Mouse (Mus musculus) liver (tissue): ENCODE measurements around the gene Tmigd3.
"Not testable (repeated sequence)": the region's sequence is repeated elsewhere in the genome, so short reads cannot be mapped to it uniquely, and the experiment has no call there.

ENCODE experiments used
- DNase-seq: peaks from one replicate; pipeline ENCODE4 v3.0.0-alpha.2; 2020; ENCODE audit warnings: mixed read lengths

Gene Tmigd3

DNA sequence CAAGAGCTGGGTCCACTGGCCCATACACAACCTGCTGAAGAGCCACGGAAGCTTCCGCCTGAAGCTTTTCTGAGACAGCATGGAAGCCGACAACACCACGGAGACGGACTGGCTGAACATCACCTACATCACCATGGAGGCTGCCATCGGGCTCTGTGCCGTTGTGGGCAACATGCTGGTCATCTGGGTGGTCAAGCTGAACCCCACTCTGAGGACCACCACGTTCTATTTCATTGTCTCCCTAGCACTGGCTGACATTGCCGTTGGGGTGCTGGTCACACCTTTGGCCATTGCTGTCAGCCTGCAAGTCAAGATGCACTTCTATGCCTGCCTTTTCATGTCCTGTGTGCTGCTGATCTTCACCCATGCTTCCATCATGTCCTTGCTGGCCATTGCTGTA is 34.0 kb downstream of the Tmigd3 start:
- no peak for DNase-seq

DNA sequence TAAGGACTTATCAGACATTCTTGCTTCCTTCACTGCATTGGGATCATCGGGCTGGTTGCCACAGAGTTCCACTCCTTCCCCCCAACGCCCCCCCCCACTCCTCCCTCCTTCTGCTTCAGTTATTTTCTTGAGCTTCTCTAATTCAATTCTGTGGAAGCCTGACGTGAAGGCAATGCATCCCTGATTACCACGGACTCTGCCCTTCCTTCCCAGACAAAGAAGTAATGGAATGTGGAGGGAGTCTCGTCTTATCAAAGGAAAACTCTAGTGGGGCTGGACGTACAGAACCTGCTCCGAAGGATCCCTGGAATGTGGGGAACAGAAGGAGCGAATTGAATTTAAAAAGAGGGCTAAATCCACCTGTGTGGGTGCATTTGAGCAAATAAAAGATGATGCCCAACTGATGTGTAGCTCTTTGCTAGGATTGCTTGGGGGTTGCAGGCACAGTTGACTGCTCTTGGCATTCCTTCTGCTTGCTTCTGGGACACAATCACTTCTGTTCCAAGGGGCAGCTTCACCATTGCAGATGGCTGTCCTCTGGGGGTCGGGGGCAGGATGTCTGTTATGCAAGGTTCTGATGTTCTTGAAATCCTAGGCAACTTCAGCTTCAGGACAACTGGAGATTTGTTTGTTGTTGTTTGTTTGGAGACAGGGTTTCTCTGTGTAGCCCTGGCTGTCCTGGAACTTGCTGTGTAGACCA is 37.4 kb downstream of the Tmigd3 start:
- DNase-seq = no peak

DNA sequence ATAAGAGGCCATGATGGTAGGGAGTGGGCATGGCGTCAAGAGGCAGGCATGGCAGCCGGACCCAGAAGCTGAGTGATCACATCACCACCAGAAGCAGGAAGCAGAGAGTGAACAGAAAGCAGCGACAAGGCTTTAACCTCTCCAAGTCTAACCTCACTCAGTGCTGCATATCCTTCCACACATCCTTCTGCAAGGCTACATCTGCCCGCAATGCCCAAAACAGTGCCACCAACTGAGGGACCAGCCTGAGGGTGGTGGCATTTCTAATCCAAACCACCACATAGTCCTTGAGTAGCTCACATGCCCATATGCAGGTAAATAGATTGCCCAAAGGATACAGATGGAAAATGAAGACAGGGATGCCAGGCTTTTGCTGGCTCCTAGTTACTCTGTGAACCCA is 38.3 kb downstream of the Tmigd3 start:
- no peak for DNase-seq

DNA sequence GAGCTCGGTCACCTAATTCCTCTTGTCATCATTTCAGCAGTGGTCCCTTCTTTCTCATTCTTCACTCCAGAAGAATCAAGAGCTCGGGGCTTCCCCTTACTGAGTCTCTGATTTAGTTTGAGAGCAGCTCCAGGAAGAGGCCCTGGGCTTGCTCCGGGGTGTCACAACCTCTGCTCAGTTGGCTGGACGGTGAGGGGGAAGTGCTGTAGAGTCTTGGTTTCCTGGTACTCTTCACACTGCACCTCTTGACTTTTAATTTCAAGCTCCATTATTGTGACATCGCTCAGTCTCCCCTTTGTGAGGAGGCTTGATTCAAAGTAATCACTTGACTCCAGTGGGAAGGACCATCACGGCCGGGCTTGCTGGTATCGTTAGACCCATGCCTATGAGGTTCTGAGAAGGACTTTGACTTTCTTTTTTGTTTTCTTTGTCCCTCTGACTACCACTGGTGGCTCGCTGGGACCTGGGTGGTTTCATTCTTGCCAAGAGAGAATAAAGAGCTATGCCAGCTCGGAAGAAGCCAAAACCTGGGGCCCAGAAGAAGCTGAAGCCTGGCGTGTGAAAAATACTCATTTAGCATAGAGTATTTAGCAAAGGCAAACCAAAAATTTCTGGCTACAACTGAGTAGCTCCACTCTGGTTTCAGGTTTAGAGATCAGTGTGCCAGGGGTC is 40.0 kb downstream of the Tmigd3 start:
- DNase-seq = no peak

DNA sequence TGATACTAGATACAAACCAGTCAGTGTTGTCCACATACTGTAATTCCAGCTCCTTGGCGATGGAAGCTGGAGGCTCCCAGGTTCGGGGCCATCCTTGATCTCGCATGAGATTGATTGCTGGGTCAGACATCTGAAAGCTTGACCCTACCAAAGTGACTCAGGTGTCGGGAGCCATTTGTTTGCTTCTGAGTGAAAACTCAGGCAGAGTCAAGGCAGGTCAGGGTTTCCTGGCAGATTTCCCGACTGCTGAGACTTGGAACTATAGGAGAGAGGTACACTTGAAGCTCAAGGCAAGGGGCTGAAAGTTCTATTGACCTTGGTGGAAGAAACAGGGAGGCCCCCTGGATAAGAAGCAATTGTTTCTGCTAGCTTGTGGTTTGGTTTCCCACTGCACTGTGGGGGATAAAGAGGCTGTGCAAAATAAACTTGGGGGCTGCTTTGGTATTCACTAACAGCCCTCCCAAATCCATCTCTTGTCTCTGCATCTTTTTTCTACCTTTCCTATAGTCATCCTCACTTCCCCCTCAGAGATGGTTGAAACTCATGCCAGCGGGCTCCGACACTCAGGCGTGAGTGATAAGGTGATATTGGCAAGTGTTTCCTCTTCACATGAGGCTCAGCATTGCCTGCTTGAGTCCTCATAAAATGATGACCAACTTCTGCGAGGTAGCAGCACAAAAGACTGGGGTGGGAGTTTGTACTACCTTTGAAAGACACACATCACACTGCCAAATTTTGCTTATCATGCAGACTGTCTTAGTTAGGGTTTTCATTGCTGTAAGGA is 41.6 kb downstream of the Tmigd3 start:
- DNase-seq = no peak

DNA sequence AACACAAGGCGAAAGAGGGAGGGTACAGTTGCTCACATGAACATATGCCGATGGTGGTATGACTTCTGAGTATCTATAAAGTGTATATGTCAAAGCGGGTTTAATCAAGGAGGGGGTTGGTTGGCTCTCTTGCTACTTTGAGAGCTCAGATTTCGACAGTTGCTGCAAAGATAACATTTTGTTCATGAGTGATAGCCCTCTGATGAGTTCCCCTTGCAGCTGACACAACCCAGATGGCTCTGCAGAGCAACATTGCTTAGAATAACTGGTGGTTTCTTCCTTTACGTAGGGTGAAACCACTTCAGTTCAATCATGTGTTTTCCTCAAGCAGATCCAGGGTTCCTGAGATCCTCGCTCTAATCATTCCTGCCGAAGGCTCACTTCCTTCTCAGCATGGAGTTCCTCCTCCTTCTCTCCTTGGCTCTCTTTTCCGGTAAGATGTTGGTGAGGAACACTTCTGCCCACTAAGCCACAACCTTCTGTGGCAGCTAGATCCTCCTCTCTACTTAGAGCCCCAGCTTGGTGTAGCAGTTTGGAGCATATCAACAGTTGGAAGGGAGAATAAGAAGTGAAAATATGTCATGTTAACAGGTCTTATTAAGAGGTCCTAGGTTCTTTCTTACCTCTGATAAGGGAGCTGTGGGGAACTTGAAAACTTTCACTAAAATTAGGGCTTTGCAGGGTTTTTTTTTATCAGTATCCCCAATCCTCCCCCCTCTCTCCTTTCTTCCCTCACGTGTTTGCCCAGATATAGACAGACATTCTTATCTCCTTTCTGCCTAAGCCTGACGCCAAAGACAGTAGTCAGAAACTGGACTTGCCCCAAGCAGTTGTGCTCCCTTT is 43.4 kb downstream of the Tmigd3 start:
- DNase-seq = no peak

DNA sequence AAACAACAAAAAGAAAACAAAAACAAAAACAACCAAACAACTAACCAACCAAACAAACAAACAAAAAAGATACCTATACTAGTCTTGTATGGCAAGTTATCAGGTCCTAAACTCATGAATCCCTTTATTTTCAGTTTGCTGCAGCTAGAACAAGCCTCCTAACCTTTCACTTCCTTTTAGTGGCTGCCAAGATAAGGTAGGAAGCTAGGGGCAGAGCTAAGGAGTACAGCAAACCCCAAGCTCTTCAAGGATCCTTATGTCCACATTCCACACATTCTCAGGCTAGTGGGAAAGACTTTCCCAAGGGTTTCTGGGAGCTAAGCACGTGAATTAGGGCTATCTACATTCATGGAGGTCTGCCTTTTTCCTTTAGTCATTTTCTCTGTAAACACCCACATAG is 44.6 kb downstream of the Tmigd3 start:
- DNase-seq = no peak

DNA sequence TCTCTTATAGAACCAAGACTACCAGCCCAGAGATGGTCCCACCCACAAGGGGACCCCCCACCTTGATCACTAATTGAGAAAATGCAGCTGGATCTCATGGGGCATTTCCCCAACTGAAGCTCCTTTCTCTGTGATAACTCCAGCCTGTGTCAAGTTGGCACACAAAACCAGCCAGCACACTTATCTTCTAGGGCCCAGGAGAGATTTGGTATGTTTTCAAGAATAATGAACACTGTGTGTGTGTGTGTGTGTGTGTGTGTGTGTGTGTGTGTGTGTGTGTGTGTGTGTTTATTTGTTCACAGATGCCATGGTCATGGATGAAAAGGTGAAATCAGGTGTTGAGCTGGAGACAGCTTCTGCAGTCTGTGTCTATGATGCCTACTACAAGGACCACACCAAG is 45.8 kb downstream of the Tmigd3 start:
- not testable (repeated sequence) for DNase-seq

DNA sequence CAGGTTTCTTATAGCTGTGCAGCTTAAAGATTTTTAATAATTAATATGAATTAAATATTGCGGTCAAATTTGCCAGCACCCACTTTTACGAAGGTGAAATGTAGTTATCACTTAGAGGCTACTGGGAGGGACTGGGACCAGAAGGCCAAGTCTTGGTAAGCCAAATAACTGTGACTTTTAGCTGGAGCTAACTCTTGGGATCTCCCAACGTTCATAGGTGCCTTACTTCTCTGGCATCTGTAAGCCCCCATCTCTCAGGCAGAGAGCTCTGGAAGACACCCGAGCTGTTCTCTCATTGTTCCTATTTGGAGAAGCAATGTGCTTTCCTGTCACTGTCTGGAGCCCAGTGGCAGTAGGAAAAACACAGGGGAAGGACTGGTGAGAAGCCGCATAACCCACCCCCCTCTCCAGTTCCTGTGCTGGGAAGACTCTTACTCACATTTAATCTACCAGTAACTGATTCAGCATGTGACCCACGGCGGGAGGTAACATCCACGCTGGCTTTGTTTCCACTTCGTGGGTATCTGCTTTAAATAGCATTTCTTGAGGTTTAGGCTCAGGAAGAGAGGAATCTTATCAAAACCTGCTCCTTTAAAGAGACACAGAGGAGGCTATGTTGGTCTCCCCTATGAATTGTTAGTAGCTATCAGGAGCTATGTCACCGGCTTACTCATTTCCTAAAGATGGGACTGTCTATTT is 47.1 kb downstream of the Tmigd3 start:
- DNase-seq = no peak

DNA sequence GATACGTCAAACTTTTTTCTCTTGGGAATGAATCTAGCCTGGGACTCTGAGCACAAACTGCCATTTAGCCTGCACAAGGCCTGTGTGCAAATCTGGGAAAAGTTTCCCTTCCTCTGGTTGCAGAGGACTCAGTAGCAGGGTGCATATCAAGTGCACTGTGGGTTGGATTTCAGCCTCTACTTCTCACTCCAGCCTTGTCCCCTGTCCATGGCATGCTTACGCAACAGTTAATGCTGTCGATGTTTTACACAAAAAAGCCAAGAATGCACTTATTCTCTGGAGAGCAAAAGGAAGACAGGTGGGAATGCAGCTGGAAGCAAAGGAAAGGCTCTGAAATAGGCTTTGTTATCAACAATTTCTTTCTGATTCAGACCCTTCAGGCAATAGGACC is 47.6 kb downstream of the Tmigd3 start:
- no peak for DNase-seq

DNA sequence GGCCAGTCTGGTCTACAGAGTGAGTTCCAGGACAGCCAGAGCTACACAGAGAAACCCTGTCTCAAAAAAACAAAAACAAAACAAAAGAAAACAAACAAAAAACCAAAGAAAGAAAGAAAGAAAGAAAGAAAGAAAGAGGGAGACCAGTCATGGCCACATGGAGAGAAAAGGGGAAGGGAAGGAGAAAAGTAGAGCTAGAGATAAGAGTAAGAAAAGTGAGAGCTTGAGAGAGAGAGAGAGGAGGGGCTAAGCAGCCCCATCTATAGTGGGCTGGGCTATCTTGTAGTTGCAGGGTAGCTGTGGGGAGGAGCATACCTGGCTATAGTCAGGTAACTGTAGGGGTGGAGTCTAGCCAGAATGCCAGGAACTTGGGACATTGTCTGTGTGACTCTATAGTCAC is 50.0 kb downstream of the Tmigd3 start:
- not testable (repeated sequence) for DNase-seq

DNA sequence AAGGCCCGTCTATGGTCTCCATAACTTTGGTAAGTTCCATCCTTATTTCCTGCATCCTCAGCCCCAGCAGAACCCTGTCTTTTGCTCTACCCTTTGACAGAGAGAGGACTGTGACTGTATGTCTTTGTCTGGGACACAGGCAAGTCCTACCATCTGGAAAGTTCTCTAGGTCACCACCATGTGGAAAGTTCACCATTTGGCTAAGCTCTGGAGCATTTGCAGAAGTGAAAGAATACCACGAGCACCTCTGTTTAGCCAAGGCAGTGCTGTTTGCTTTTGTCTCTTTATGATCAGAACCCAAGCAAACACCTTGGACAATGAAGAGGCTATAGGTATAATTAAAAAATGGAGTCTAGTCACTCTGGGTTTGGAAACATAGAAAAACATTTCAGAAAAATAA is 51.3 kb downstream of the Tmigd3 start:
- no peak for DNase-seq

DNA sequence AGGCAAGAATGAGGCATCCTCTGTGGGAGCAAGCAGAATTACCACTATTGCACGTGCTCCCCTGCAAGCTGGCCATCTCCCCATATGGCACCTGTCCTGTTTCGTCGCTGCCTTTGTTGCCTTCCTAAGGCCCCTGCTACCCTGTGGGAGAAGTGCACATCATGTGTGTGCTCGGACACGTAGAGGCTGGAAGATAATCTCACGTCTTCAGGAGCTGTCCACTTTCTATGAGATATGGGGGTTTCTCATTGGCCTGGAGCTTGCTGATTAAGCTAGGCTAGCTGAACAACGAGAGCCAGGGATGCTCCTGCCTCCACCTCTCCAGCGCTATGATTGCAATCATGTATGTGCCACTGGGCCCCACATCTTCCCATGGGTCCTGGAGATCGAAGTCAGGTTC is 53.9 kb downstream of the Tmigd3 start:
- peak; percentile 13 for DNase-seq

DNA sequence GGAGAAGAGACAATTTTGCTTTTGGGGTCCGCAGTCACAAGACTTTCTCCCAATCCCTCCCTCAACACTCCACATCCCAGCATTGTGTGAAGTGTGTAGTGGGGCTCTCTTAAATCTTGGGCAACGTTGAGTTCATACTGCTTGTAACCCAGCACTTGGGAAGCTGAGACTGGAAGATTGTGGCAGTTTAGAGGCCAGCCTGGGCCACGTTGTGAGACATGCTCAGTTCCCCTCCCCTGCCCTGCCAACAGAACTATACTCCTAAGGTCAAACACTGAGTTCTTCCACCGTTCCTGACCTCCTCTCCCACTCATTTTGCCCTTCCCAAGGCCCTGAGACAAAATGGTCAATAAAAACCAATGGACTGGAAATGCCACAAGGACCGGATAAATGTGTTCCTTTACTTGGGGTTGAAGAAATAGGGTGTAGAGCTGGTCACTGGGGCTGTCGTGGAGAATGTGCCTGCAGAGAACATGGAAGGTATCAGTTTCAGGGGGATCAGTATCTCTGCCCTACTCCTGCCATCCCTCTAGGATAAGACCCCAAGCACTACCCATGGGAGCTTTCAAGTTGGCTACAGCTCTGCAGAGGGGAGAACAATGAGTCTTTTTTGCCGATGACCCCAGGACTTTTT is 57.0 kb downstream of the Tmigd3 start:
- no peak for DNase-seq

DNA sequence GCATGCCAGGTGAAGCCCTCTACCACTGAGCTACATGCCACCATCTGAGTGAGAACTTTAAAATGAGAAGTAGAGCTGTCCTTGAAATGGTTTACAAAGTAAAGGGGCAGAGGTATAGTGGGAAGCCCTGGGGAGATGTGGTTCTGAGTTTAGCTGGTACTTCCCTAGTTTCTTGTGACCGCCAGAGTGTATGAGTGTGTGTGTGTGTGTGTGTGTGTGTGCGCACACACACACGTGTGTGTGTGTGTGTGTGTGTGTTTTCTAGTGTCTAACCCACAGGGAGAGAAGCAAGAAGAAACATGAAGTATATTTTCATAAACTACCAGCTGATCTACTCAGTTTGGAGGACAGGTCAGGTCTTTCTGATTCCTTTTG is 57.5 kb downstream of the Tmigd3 start:
- no peak for DNase-seq

DNA sequence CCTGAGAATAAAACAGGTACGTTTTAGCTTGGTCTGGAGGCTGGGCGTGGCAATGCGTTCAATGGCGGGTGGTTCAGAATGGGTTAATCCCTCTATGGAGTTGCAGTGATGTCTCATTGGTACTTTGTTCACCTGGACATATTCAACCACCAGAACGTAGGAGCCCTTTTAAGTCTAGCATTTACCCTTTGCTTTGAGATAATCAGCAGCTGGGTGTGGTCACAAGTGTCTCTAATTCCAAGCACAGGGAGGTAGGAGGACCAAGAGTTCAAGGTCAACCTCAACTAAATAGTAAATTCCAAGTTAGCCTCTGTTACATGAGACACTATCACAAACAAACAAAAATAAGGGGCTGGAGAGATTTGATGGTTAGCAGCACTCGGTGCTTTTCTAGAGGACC is 58.1 kb downstream of the Tmigd3 start:
- DNase-seq = no peak

DNA sequence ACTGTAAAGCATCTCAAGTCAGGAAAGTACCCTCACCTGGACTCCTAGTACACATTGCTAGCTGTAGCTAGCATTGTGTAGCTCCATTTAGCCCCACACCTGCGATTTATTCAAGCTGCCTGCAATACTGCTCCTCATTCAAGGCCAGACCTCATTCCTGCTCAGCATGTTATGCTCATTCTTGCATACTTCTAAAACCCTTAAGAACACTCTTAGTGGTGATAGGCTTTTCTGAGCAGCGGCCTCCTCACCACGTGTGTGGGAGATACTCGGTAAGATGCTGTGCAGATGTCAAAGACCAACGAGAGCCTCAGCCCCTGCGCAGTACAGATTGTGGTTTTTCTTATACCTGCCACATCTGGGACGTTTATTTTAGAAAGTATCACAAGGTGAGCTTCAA is 59.1 kb downstream of the Tmigd3 start:
- DNase-seq = no peak

DNA sequence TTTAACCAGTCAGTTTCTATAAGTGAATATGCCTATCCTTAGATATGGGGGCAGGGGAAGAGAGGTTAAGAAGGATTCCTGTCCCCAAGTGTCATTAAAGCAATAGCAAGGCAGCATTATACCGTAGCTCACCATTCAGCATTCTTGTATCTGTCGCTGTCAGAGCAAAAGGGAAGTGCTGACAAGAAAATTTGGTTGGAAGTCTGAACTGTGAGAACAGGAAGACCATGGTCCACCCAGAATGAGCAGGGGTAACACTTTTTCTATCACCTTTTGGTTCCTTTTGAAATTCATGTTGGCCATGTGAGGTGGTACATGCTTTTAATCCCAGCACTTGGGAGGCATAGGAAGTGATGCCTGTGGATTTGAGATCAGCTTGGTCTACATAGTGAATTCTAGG is 60.4 kb downstream of the Tmigd3 start:
- no peak for DNase-seq

DNA sequence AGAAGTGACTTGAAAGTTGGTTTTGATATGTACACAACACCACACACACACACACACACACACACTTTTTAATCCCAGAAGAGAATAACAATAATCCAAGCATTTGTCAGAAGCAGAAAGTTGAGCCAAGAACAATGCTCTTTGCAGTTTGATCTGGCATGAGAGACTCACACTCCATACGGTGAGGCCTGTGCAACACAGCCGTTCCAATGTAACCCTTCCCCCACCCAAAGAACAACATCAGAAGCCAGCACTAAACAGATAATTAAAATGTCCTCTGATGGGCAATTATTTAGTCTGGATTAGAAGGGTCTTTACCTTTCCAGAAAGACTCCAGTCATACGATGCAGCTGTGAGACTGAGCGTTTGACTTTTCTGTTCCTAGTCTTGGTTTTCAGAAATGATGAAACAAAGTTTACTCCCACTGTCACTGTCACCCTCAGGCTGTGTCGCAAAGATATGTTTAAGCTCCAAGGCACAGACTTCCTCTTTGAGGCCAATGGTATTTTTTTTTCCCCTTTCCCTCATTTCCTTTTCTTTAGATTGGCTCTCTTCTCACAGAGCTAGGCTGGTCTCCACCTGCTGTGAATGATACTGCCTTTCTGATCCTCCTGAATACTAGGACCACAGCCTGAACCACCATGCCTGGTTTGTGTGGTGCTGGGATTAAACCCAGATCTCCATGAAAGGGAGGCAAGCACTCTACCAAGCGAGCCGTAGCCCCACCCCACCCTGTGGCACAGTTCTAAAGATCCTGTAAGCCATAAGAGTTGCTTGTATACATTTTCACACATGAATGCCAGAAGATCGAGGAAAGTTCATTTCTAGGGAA is 61.8 kb downstream of the Tmigd3 start, which contains the start of gene I830077J02Rik:
TSS of gene I830077J02Rik (minus strand) at position 425 of the 832 bp plus-strand sequence.
- no peak for DNase-seq

DNA sequence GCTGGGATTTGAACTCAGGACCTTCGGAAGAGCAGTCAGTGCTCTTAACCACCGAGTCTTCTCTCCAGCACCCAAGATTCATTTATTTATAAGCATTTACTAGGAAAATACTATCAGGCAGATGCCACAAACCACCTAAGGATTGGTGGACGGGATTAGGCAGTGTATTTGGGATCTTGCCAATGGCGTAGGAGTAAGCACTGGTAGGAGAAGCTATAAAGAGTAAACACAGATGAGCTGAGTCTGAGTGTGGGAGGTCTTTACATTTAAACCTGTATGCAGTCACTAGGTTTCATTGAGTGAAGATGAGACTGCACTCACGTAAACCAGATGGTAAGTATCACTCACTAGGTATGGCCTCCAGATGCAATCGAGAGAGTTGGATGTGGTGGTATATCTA is 63.2 kb downstream of the Tmigd3 start:
- DNase-seq = no peak

DNA sequence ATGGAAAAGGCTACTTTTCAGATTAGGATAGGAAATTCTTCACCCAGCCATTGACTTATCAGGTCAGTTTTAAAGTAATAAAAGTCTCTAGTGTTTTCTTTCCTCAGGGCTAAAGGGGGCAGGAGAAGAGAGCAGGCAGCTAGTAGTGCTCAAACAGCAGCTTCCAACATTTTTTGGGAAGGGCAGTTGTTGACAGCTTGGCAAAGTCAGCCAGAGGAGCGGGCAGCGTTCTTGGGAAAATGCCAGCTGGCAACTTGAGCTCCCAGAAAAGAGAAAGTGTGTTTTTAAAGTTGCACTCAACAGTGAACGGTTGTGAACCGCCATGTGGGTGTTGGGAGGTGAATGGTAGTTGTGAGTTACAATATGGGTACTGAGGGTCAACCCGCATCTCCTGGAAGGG is 64.3 kb downstream of the Tmigd3 start:
- DNase-seq = no peak
